Mouse (Mus musculus) lung, adult 2 months (tissue): ENCODE measurements around the gene Ercc6.

Experiments used
- CTCF ChIP-seq: fragments of 200-500 bp; IDR thresholded peaks from 2 replicates; pipeline ENCODE4 v1.5.1; 2011; ENCODE audit warnings: mild to moderate bottlenecking, low read length, control low read depth; ENCODE audit not compliant: insufficient read depth
- POLR2A ChIP-seq: fragments of 200-500 bp; IDR thresholded peaks from 2 replicates; pipeline ENCODE4 v1.6.1; 2011; ENCODE audit warnings: low read depth, mild to moderate bottlenecking, control low read depth, low read length, borderline replicate concordance; ENCODE audit errors: extremely low read depth

- no peak for TF ChIP-seq CTCF
- no peak for TF ChIP-seq POLR2A
Measured at GRCm38 (mm10) chr14:32628584-32628983, 115.3 kb downstream of the Ercc6 start.
